Mouse (Mus musculus) liver, postnatal 0 days (tissue): ENCODE measurements at regions not wholly inside any gene's neighbourhood (a gene's known extent, or its start where the extent isn't known, plus 50 kb on each side); places are given as distances from the start of the nearest gene placed in this dataset.

ENCODE experiments used
- CTCF ChIP-seq: sonication (generic); IDR thresholded peaks from 2 replicates; pipeline ENCODE4 v1.5.1; 2016; ENCODE audit warnings: antibody characterized with exemption, low read depth
- EP300 ChIP-seq: IDR thresholded peaks from 2 replicates; pipeline ENCODE4 v1.6.1; 2016; ENCODE audit warnings: antibody characterized with exemption, low read depth, mild to moderate bottlenecking

DNA sequence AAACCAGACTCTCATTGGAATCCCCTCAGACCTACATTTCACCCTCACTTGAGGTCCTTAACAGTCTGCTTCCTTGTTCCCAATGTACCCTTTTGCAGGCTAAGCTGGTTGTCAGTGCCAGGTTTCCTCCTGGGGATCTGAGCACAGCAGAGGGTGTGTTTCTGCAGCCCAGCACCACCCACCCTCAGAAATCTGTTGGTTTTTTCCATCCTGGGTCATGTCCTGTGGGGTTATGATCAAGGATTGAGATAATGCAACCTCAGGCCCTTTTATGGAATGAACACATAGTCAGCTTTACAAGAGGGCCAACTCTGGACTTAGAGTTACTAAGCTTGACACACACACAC is 167.6 kb downstream of the Rnf152 start:
- TF ChIP-seq CTCF (no peak), EP300 (no peak)
